Mouse (Mus musculus) forebrain, embryonic 10.5 days (tissue): Measurements from ENCODE around the gene Rarres2. TPM values are rescaled to one million over a fixed set of nuclear protein-coding genes. Genes with fewer than 3 reads are reported as not detected.

Experiments used
- DNase-seq: peaks from one replicate; pipeline ENCODE4 v3.0.0-alpha.2; 2017; ENCODE audit warnings: low spot score; ENCODE audit errors: extremely low spot score
- H3K27ac ChIP-seq: fragments of 300-500 bp; sonication (generic); 2 replicates; pipeline ENCODE4 v1.5.1; 2016; ENCODE audit warnings: mild to moderate bottlenecking
- H3K27me3 ChIP-seq: fragments of 300-500 bp; sonication (generic); 2 replicates; pipeline ENCODE4 v1.6.1; 2016; ENCODE audit warnings: mild to moderate bottlenecking; ENCODE audit not compliant: poor library complexity, severe bottlenecking
- H3K36me3 ChIP-seq: fragments of 300-500 bp; sonication (generic); replicated peaks from 2 replicates; pipeline ENCODE4 v1.6.1; 2016; ENCODE audit warnings: mild to moderate bottlenecking, moderate library complexity
- H3K4me1 ChIP-seq: fragments of 300-500 bp; sonication (generic); 2 replicates; pipeline ENCODE4 v1.6.1; 2016
- H3K4me3 ChIP-seq: fragments of 300-500 bp; sonication (generic); 2 replicates; pipeline ENCODE4 v1.5.1; 2016; ENCODE audit warnings: mild to moderate bottlenecking, moderate library complexity
- H3K9me3 ChIP-seq: fragments of 300-500 bp; sonication (generic); 2 replicates; pipeline ENCODE4 v1.6.1; 2016; ENCODE audit warnings: mild to moderate bottlenecking, moderate library complexity
- WGBS: fragments of 180-500 bp; shearing (Covaris S2); methylation state at CpG from one replicate; pipeline ENCODE4 v1.1.7; 2016; 5-methylcytosine and 5-hydroxymethylcytosine counted together
- polyA plus RNA-seq: library from polyadenylated mRNA; unstranded; fragments of >200 nt; fragmentation: Nextera tagmentation; extraction: Ambion mirVana; gene quantifications from 2 replicates; pipeline ENCODE4 v1.2.1, GENCODE M21; 2016

Rarres2 gene
- 0.30 and 0.41 TPM in 2 replicates for polyA plus RNA-seq

DNA sequence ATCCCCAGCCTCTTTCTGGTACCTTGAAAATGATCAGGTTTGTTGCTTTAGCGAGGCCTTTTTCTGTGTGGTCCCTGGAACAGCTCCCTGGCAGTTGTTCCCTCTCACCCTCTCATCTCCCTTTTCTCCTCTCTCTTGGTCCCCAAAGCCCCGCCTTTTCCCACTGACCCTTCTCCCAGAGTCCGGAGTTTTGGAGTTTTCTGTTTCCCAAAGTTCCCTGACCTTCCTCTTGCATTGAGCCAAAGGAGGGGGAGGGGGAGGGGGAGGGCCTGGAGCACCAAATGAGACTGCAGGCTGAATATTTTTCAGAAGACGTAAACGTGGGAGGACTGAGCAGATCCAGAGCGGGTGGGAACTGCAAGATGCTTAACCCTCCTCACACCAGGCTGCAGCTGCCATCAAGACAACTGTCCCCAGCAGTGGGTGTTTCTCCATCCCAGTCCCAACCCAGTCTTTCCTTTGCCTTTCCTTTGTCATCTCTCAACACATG, at the start of gene Rarres2:
Gene Rarres2 (minus strand): TSS at position 218 of the 490 bp plus-strand sequence.
- WGBS, result 50% methylated on average over 6 of the region's 6 CpGs
- H3K4me1 ChIP-seq, result peaks cover 10% of the 10 kb centered on the region
- H3K36me3 ChIP-seq, result peaks cover 22% of the 10 kb centered on the region
- no peak for DNase-seq
- H3K27me3 ChIP-seq, result no peaks in the 10 kb centered on the region
- no peak within 1 kb of the TSS for H3K27ac ChIP-seq
- H3K4me3 ChIP-seq, result no peak within 1 kb of the TSS
- H3K9me3 ChIP-seq, result no peaks in the 10 kb centered on the region; the same call in 1 of the 2 replicates

- 95% methylated on average over 30 of the region's 30 CpGs for WGBS
- Histone ChIP-seq H3K4me3 (no peak overlapping the region), H3K27me3 (peaks cover 2% of the 10 kb centered on the region), H3K4me1 (no peaks in the 10 kb centered on the region), H3K27ac (no peak overlapping the region), H3K36me3 (peaks cover 45% of the 10 kb centered on the region), H3K9me3 (no peaks in the 10 kb centered on the region)
- no peak for DNase-seq
These were observed 47.4 kb upstream of the Rarres2 start for GRCm38 (mm10) chr6:48620031-48620430.

DNA sequence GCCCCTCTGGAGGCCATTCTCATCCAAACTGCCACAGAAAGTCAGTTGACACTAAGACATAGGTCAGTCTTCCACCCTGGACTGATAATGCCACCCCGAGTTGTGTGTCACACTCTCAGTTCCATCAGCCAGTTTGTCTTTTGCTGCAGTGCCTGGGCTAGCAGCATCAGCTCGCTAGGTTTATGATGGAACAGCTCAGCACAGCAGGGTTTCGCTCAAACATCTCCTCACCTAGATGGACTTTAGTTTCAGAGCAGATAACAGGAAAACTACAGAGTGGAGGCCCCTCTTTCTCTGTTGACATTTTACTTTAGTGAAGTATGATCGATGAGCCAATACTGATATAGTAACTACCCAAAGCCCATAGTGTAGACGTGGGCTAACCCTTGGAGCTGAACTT, 42.2 kb upstream of the Rarres2 start:
- no peaks in the 10 kb centered on the region for H3K4me1 ChIP-seq
- 96% methylated on average over 5 of the region's 5 CpGs for WGBS
- no peaks in the 10 kb centered on the region for H3K27me3 ChIP-seq
- H3K4me3 ChIP-seq, result no peak overlapping the region
- H3K27ac ChIP-seq, result no peak overlapping the region
- peaks cover 53% of the 10 kb centered on the region for H3K36me3 ChIP-seq
- H3K9me3 ChIP-seq, result no peaks in the 10 kb centered on the region
- no peak for DNase-seq

DNA sequence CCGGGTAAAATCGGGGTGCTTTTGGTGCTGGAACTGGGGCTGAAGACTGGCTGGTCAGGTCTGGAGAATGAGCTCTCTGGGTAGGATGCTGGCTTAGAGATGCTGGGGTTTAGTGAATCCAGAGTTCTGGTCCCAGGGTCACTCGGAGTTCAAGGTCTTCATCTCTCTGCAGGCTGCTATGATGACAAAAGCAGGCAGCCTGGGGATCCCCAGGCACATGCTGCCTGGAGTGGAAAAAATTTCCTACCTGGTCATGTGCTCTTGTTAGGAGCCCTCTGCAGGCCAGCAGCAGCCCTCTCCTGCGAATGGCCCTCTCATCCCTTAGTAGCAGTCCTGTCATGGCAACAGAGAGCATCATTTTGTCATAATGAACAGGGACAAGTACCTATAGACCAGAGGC, 40.9 kb upstream of the Rarres2 start:
- no peak overlapping the region for H3K27ac ChIP-seq
- no peaks in the 10 kb centered on the region for H3K9me3 ChIP-seq
- 90% methylated on average over 4 of the region's 4 CpGs for WGBS
- no peaks in the 10 kb centered on the region for H3K27me3 ChIP-seq
- H3K36me3 ChIP-seq, result peaks cover 43% of the 10 kb centered on the region
- 0 out of 2 replicates have a peak, but pooled peaks cover 3% of the 10 kb centered on the region for H3K4me1 ChIP-seq
- DNase-seq, result no peak
- no peak overlapping the region for H3K4me3 ChIP-seq

GRCm38 (mm10) chr6:48610657-48611056, 38.1 kb upstream of the Rarres2 start:
- Histone ChIP-seq H3K4me1 (0 out of 2 replicates have a peak, but pooled peaks cover 3% of the 10 kb centered on the region), H3K36me3 (peaks cover 34% of the 10 kb centered on the region), H3K27me3 (no peaks in the 10 kb centered on the region), H3K27ac (no peak overlapping the region), H3K9me3 (no peaks in the 10 kb centered on the region), H3K4me3 (no peak overlapping the region)
- 94% methylated on average over 3 of the region's 3 CpGs for WGBS
- DNase-seq, result no peak

- WGBS, result 65% methylated on average over 7 of the region's 7 CpGs
- Histone ChIP-seq H3K9me3 (no peaks in the 10 kb centered on the region), H3K4me1 (0 out of 2 replicates have a peak, but pooled peaks cover 3% of the 10 kb centered on the region), H3K4me3 (no peak overlapping the region), H3K36me3 (peaks cover 36% of the 10 kb centered on the region), H3K27me3 (no peaks in the 10 kb centered on the region), H3K27ac (no peak overlapping the region)
- DNase-seq, result no peak
These were observed 36.9 kb upstream of the Rarres2 start for GRCm38 (mm10) chr6:48609512-48609911.

- Histone ChIP-seq H3K4me1 (0 out of 2 replicates have a peak, but pooled peaks cover 3% of the 10 kb centered on the region), H3K27me3 (no peaks in the 10 kb centered on the region), H3K36me3 (peaks cover 25% of the 10 kb centered on the region), H3K4me3 (no peak overlapping the region), H3K9me3 (no peaks in the 10 kb centered on the region), H3K27ac (no peak overlapping the region)
- no peak for DNase-seq
- WGBS, result 72% methylated on average over 2 of the region's 2 CpGs
These were observed 35.5 kb upstream of the Rarres2 start for GRCm38 (mm10) chr6:48608124-48608523.

GRCm38 (mm10) chr6:48602080-48602741, 29.6 kb upstream of the Rarres2 start:
- WGBS, result 2% methylated on average over 28 of the region's 28 CpGs
- no peak for DNase-seq
- H3K4me1 ChIP-seq, result peaks cover 24% of the 10 kb centered on the region
- H3K36me3 ChIP-seq, result peaks cover 47% of the 10 kb centered on the region
- H3K4me3 ChIP-seq, result peak overlapping the region; percentile 71
- peaks cover 11% of the 10 kb centered on the region for H3K9me3 ChIP-seq
- no peaks in the 10 kb centered on the region for H3K27me3 ChIP-seq
- H3K27ac ChIP-seq, result peak overlapping the region; percentile 94

DNA sequence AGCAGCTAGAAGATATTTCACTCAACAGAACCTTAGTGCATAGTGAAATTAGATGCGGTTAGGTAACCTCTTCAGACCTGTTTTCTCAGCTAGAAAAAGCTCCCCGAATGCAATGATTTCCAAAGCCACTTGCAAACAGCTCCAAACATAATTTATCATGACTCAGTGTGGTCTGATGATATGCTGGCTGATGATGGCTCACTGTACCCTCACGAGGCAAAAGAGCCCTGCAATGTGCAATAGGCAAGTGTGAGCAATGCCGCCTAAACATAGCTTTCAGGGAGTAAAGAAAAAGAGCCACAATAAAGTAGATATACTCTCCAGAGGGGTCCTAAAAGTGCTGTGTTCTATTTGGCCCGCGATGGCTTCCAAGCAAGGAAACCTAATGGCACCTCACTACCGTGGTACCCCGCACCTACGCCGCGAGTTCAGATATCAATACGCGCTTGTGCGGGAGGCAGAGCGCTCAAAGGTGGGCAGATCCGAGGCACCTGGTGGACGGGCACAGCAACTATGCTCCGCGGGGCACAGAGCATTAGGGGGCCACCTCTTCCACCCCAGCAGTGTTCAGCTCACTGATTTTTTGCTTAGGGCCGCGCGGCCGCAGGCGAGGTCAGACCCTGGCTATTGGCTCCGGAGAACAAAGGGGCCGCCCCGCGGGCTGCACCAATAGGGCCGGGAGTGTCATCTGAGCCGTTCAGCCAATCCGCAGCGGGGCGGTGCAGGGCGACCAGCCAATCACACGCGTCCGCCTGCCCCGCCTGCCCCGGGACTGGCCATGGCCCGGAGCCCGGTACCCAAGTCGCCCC, 28.9 kb upstream of the Rarres2 start, which contains the start of gene Zfp775:
Gene Zfp775 (plus strand): TSS at position 793 of the 809 bp plus-strand sequence.
- WGBS, result 5% methylated on average over 42 of the region's 42 CpGs
- peaks cover 24% of the 10 kb centered on the region for H3K4me1 ChIP-seq
- DNase-seq, result peak; percentile 95
- peak within 1 kb of the TSS; percentile 94 for H3K27ac ChIP-seq
- peak within 1 kb of the TSS; percentile 71 for H3K4me3 ChIP-seq
- H3K9me3 ChIP-seq, result peaks cover 18% of the 10 kb centered on the region
- H3K36me3 ChIP-seq, result peaks cover 55% of the 10 kb centered on the region
- H3K27me3 ChIP-seq, result no peaks in the 10 kb centered on the region

DNA sequence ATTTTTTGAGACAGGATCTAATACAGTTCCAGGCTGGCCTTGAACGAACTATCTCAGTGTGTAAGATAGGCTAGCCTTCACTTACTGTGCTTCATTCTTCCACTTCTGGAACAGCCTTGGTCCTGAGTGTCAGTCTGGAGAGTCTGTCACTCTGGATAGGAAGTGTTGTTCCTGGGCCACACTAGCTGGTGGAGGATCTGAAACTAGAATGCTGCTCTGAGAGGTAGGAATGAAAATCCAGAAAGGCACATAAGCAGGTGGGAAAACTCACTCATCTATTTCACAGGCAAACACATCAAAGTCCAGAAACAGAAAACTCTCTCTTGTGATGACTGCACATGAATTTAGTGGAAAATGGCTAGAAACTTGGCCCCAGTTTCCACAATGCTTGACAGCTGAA, 28.0 kb upstream of the Rarres2 start:
- H3K4me3 ChIP-seq, result no peak overlapping the region
- H3K27ac ChIP-seq, result 0 out of 2 replicates have a peak overlapping the region, but pooled peaks have one; percentile 94
- DNase-seq, result no peak
- H3K36me3 ChIP-seq, result peaks cover 64% of the 10 kb centered on the region
- peaks cover 27% of the 10 kb centered on the region for H3K9me3 ChIP-seq
- peaks cover 26% of the 10 kb centered on the region for H3K4me1 ChIP-seq
- H3K27me3 ChIP-seq, result no peaks in the 10 kb centered on the region
- 76% methylated on average over 1 of the region's 1 CpGs for WGBS

- Histone ChIP-seq H3K27me3 (no peaks in the 10 kb centered on the region), H3K4me1 (peaks cover 39% of the 10 kb centered on the region), H3K27ac (no peak overlapping the region), H3K4me3 (no peak overlapping the region), H3K9me3 (peaks cover 30% of the 10 kb centered on the region), H3K36me3 (peaks cover 58% of the 10 kb centered on the region)
- DNase-seq, result no peak
- 97% methylated on average over 27 of the region's 27 CpGs for WGBS
These were observed 24.6 kb upstream of the Rarres2 start for GRCm38 (mm10) chr6:48597233-48597625.

DNA sequence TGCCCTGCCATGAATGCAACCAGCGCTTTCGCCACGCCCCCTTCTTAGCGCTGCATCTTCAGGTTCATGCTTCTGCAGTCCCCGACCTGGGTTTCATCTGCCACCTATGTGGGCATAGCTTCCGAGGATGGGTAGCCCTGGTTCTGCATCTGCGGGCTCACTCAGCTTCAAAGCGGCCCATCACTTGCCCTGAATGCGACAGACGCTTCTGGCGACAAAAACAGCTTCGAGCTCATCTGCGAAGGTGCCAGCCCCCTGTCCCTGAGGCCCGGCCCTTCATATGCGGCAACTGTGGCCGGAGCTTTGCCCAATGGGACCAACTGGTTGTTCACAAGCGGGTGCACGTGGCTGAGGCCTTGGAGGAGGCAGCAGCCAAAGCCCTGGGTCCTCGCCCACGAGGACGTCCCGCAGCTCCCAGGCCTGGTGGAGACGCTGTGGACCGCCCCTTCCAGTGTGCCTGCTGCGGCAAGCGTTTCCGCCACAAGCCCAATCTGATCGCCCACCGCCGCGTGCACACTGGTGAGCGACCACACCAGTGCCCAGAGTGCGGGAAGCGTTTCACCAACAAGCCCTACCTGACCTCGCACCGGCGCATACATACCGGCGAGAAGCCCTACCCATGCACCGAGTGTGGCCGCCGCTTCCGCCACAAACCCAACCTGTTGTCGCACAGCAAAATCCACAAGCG, 24.1 kb upstream of the Rarres2 start:
- WGBS, result 96% methylated on average over 45 of the region's 45 CpGs
- no peak overlapping the region for H3K27ac ChIP-seq

More for the DNA sequence above, 24.1 kb upstream of the Rarres2 start:
- no peaks in the 10 kb centered on the region for H3K27me3 ChIP-seq
- H3K36me3 ChIP-seq, result peaks cover 58% of the 10 kb centered on the region
- no peak for DNase-seq
- peaks cover 30% of the 10 kb centered on the region for H3K9me3 ChIP-seq
- no peak overlapping the region for H3K4me3 ChIP-seq
- peaks cover 35% of the 10 kb centered on the region for H3K4me1 ChIP-seq
